Mouse (Mus musculus) limb, embryonic 15.5 days (tissue): Measurements from ENCODE around the gene Fam192a. TPM values are rescaled to one million over a fixed set of nuclear protein-coding genes. Genes with fewer than 3 reads are reported as not detected.

Experiments
- ATAC-seq: fragments of 200-750 bp; cut with Nextera tagmentation; 2 replicates; pipeline ENCODE4 v1.8.0; 2017; ENCODE audit warnings: low read depth, moderate TSS enrichment; ENCODE audit not compliant: insufficient number of reproducible peaks, low FRiP score, low TSS enrichment
- H3K27ac ChIP-seq: fragments of 300-500 bp; sonication (generic); 2 replicates; pipeline ENCODE4 v1.5.1; 2015; ENCODE audit warnings: moderate library complexity, mild to moderate bottlenecking, inconsistent platforms
- H3K27me3 ChIP-seq: fragments of 300-500 bp; sonication (generic); 2 replicates; pipeline ENCODE4 v1.6.1; 2015; ENCODE audit warnings: inconsistent platforms
- H3K36me3 ChIP-seq: fragments of 300-500 bp; sonication (generic); 2 replicates; pipeline ENCODE4 v1.6.1; 2015; ENCODE audit warnings: inconsistent platforms
- H3K4me1 ChIP-seq: fragments of 300-500 bp; sonication (generic); 2 replicates; pipeline ENCODE4 v1.6.1; 2015; ENCODE audit warnings: inconsistent platforms
- H3K4me2 ChIP-seq: fragments of 300-500 bp; sonication (generic); 2 replicates; pipeline ENCODE4 v1.6.1; 2015; ENCODE audit warnings: mild to moderate bottlenecking, inconsistent platforms
- H3K4me3 ChIP-seq: fragments of 300-500 bp; sonication (generic); 2 replicates; pipeline ENCODE4 v1.5.1; 2015; ENCODE audit warnings: mild to moderate bottlenecking, inconsistent platforms
- H3K9ac ChIP-seq: fragments of 300-500 bp; sonication (generic); 2 replicates; pipeline ENCODE4 v1.6.1; 2015; ENCODE audit warnings: inconsistent platforms
- H3K9me3 ChIP-seq: fragments of 300-500 bp; sonication (generic); 2 replicates; pipeline ENCODE4 v1.6.1; 2016; ENCODE audit warnings: inconsistent platforms
- WGBS: fragments of 180-500 bp; shearing (Covaris S2); methylation state at CpG from one replicate; pipeline ENCODE4 v1.1.7; 2015; 5-methylcytosine and 5-hydroxymethylcytosine counted together
- polyA plus RNA-seq: library from polyadenylated mRNA; unstranded; fragments of >200 nt; fragmentation: Nextera tagmentation; extraction: Ambion mirVana; gene quantifications from 2 replicates; pipeline ENCODE4 v1.2.1, GENCODE M21; 2015

Fam192a gene
- polyA plus RNA-seq, 1 experiment from 2014 or later: 64.4 TPM

- H3K9me3 ChIP-seq: no peaks in the 10 kb centered on the region
- peaks cover 14% of the 10 kb centered on the region for H3K4me1 ChIP-seq
- 0 out of 2 replicates have a peak, but pooled peaks cover 3% of the 10 kb centered on the region for H3K36me3 ChIP-seq
- no peak overlapping the region for H3K4me2 ChIP-seq
- no peak overlapping the region for H3K27ac ChIP-seq
- H3K9ac ChIP-seq: no peak overlapping the region
- H3K27me3 ChIP-seq: no peaks in the 10 kb centered on the region
- no peak overlapping the region for H3K4me3 ChIP-seq
- WGBS: 77% methylated on average over 8 of the region's 8 CpGs
- no peak for ATAC-seq
These were observed 34.5 kb downstream of the Fam192a start for GRCm38 (mm10) chr8:94567159-94567849.

GRCm38 (mm10) chr8:94566446-94567158 is 35.2 kb downstream of the Fam192a start:
- Histone ChIP-seq H3K27me3 (no peaks in the 10 kb centered on the region), H3K36me3 (no peaks in the 10 kb centered on the region), H3K4me2 (no peak overlapping the region), H3K27ac (no peak overlapping the region), H3K9ac (no peak overlapping the region), H3K4me3 (no peak overlapping the region), H3K9me3 (no peaks in the 10 kb centered on the region), H3K4me1 (peaks cover 14% of the 10 kb centered on the region)
- 57% methylated on average over 15 of the region's 15 CpGs for WGBS
- ATAC-seq: no peak

- WGBS: 53% methylated on average over 6 of the region's 6 CpGs
- ATAC-seq: no peak
- H3K27me3 ChIP-seq: no peaks in the 10 kb centered on the region
- no peak overlapping the region for H3K4me2 ChIP-seq
- H3K9me3 ChIP-seq: no peaks in the 10 kb centered on the region
- H3K27ac ChIP-seq: no peak overlapping the region
- peaks cover 14% of the 10 kb centered on the region for H3K4me1 ChIP-seq
- no peak overlapping the region for H3K4me3 ChIP-seq
- no peaks in the 10 kb centered on the region for H3K36me3 ChIP-seq
- H3K9ac ChIP-seq: no peak overlapping the region
These were observed 35.8 kb downstream of the Fam192a start for GRCm38 (mm10) chr8:94566033-94566432.

GRCm38 (mm10) chr8:94564421-94564820 is 37.4 kb downstream of the Fam192a start:
- H3K36me3 ChIP-seq: no peaks in the 10 kb centered on the region
- H3K4me2 ChIP-seq: no peak overlapping the region
- no peak overlapping the region for H3K9ac ChIP-seq
- no peak for ATAC-seq
- no peaks in the 10 kb centered on the region for H3K9me3 ChIP-seq
- H3K4me3 ChIP-seq: no peak overlapping the region
- peaks cover 9% of the 10 kb centered on the region for H3K4me1 ChIP-seq
- H3K27me3 ChIP-seq: no peaks in the 10 kb centered on the region
- no peak overlapping the region for H3K27ac ChIP-seq

- no peak for ATAC-seq
- H3K27me3 ChIP-seq: no peaks in the 10 kb centered on the region
- H3K4me2 ChIP-seq: no peak overlapping the region
- H3K9me3 ChIP-seq: no peaks in the 10 kb centered on the region
- no peaks in the 10 kb centered on the region for H3K4me1 ChIP-seq
- no peak overlapping the region for H3K4me3 ChIP-seq
- no peak overlapping the region for H3K27ac ChIP-seq
- no peaks in the 10 kb centered on the region for H3K36me3 ChIP-seq
- no peak overlapping the region for H3K9ac ChIP-seq
- 66% methylated on average over 5 of the region's 5 CpGs for whole genome bisulfite sequencing
These were observed 40.5 kb downstream of the Fam192a start for GRCm38 (mm10) chr8:94561256-94561655.

GRCm38 (mm10) chr8:94557281-94557680 is 44.5 kb downstream of the Fam192a start:
- Histone ChIP-seq H3K4me3 (no peak overlapping the region), H3K9me3 (no peaks in the 10 kb centered on the region), H3K4me1 (no peaks in the 10 kb centered on the region), H3K4me2 (no peak overlapping the region), H3K27ac (no peak overlapping the region), H3K27me3 (no peaks in the 10 kb centered on the region), H3K36me3 (no peaks in the 10 kb centered on the region), H3K9ac (no peak overlapping the region)
- no peak for ATAC-seq
- WGBS: 49% methylated on average over 3 of the region's 3 CpGs

GRCm38 (mm10) chr8:94552696-94553095 is 49.1 kb downstream of the Fam192a start:
- H3K9me3 ChIP-seq: no peaks in the 10 kb centered on the region
- no peak overlapping the region for H3K4me2 ChIP-seq
- H3K27me3 ChIP-seq: no peaks in the 10 kb centered on the region
- 93% methylated on average over 2 of the region's 2 CpGs for WGBS
- no peaks in the 10 kb centered on the region for H3K36me3 ChIP-seq
- ATAC-seq: no peak
- no peaks in the 10 kb centered on the region for H3K4me1 ChIP-seq
- no peak overlapping the region for H3K4me3 ChIP-seq
- H3K27ac ChIP-seq: no peak overlapping the region
- H3K9ac ChIP-seq: no peak overlapping the region

- H3K4me1 ChIP-seq: no peaks in the 10 kb centered on the region
- H3K9ac ChIP-seq: no peak overlapping the region
- no peak overlapping the region for H3K27ac ChIP-seq
- no peak overlapping the region for H3K4me2 ChIP-seq
- ATAC-seq: no peak
- 62% methylated on average over 17 of the region's 17 CpGs for WGBS
- no peaks in the 10 kb centered on the region for H3K27me3 ChIP-seq
- no peak overlapping the region for H3K4me3 ChIP-seq
- no peaks in the 10 kb centered on the region for H3K36me3 ChIP-seq
- no peaks in the 10 kb centered on the region for H3K9me3 ChIP-seq
These were observed 50.0 kb downstream of the Fam192a start for GRCm38 (mm10) chr8:94551471-94552422.

- no peak overlapping the region for H3K27ac ChIP-seq
- no peak overlapping the region for H3K4me2 ChIP-seq
- H3K4me1 ChIP-seq: no peaks in the 10 kb centered on the region
- no peak overlapping the region for H3K9ac ChIP-seq
- no peak for ATAC-seq
- H3K27me3 ChIP-seq: no peaks in the 10 kb centered on the region
- H3K9me3 ChIP-seq: no peaks in the 10 kb centered on the region
- no peaks in the 10 kb centered on the region for H3K36me3 ChIP-seq
- 74% methylated on average over 5 of the region's 5 CpGs for WGBS
- no peak overlapping the region for H3K4me3 ChIP-seq
These were observed 51.8 kb downstream of the Fam192a start for GRCm38 (mm10) chr8:94549998-94550397.

- Histone ChIP-seq H3K4me1 (peaks cover 2% of the 10 kb centered on the region), H3K9ac (no peak overlapping the region), H3K4me3 (no peak overlapping the region), H3K9me3 (no peaks in the 10 kb centered on the region), H3K27ac (no peak overlapping the region), H3K27me3 (no peaks in the 10 kb centered on the region), H3K4me2 (no peak overlapping the region), H3K36me3 (no peaks in the 10 kb centered on the region)
- 56% methylated on average over 5 of the region's 5 CpGs for WGBS
- no peak for ATAC-seq
These were observed 52.3 kb downstream of the Fam192a start for GRCm38 (mm10) chr8:94549482-94549881.

- ATAC-seq: no peak
- H3K9me3 ChIP-seq: no peaks in the 10 kb centered on the region
These were observed 52.8 kb downstream of the Fam192a start for GRCm38 (mm10) chr8:94549041-94549440.

More at GRCm38 (mm10) chr8:94549041-94549440, 52.8 kb downstream of the Fam192a start:
- no peaks in the 10 kb centered on the region for H3K36me3 ChIP-seq
- H3K27ac ChIP-seq: no peak overlapping the region
- H3K4me3 ChIP-seq: no peak overlapping the region
- H3K4me1 ChIP-seq: peaks cover 6% of the 10 kb centered on the region
- H3K27me3 ChIP-seq: no peaks in the 10 kb centered on the region
- H3K9ac ChIP-seq: no peak overlapping the region
- 77% methylated on average over 5 of the region's 5 CpGs for WGBS
- no peak overlapping the region for H3K4me2 ChIP-seq
